Mouse (Mus musculus) limb, embryonic 13.5 days (tissue): Measurements from ENCODE around the gene Ap1s3. TPM values are rescaled to one million over a fixed set of nuclear protein-coding genes. Genes with fewer than 3 reads are reported as not detected.
A peak's percentile ranks its signal among the peaks of the same experiment; 100 is the strongest.

Experiments
- ATAC-seq: fragments of 200-750 bp; cut with Nextera tagmentation; 2 replicates; pipeline ENCODE4 v1.8.0; 2017; ENCODE audit warnings: low read depth, moderate number of reproducible peaks, moderate TSS enrichment; ENCODE audit not compliant: low FRiP score
- H3K27ac ChIP-seq: fragments of 300-500 bp; sonication (generic); 2 replicates; pipeline ENCODE4 v1.5.1; 2015; ENCODE audit warnings: inconsistent platforms, mild to moderate bottlenecking, moderate library complexity
- H3K27me3 ChIP-seq: fragments of 300-500 bp; sonication (generic); 2 replicates; pipeline ENCODE4 v1.6.1; 2015; ENCODE audit warnings: mild to moderate bottlenecking, inconsistent platforms
- H3K36me3 ChIP-seq: fragments of 300-500 bp; sonication (generic); 2 replicates; pipeline ENCODE4 v1.6.1; 2015; ENCODE audit warnings: inconsistent platforms, mild to moderate bottlenecking, moderate library complexity
- H3K4me1 ChIP-seq: fragments of 300-500 bp; sonication (generic); 2 replicates; pipeline ENCODE4 v1.6.1; 2015; ENCODE audit warnings: inconsistent platforms
- H3K4me2 ChIP-seq: fragments of 300-500 bp; sonication (generic); replicated peaks from 2 replicates; pipeline ENCODE4 v1.6.1; 2015; ENCODE audit warnings: inconsistent platforms, mild to moderate bottlenecking, moderate library complexity
- H3K4me3 ChIP-seq: fragments of 300-500 bp; sonication (generic); 2 replicates; pipeline ENCODE4 v1.5.1; 2015; ENCODE audit warnings: moderate library complexity, mild to moderate bottlenecking, inconsistent platforms
- H3K9ac ChIP-seq: fragments of 300-500 bp; sonication (generic); 2 replicates; pipeline ENCODE4 v1.6.1; 2015; ENCODE audit warnings: mild to moderate bottlenecking, inconsistent platforms
- H3K9me3 ChIP-seq: fragments of 300-500 bp; sonication (generic); 2 replicates; pipeline ENCODE4 v1.6.1; 2016; ENCODE audit warnings: inconsistent platforms
- WGBS: fragments of 180-500 bp; shearing (Covaris S2); methylation state at CpG from one replicate; pipeline ENCODE4 v1.1.7; 2015; 5-methylcytosine and 5-hydroxymethylcytosine counted together
- polyA plus RNA-seq: library from polyadenylated mRNA; unstranded; fragments of >200 nt; fragmentation: Nextera tagmentation; extraction: Ambion mirVana; gene quantifications from 2 replicates; pipeline ENCODE4 v1.2.1, GENCODE M21; 2015

The Ap1s3 gene
- 0.50 and 0.51 TPM in 2 replicates for polyA plus RNA-seq

DNA sequence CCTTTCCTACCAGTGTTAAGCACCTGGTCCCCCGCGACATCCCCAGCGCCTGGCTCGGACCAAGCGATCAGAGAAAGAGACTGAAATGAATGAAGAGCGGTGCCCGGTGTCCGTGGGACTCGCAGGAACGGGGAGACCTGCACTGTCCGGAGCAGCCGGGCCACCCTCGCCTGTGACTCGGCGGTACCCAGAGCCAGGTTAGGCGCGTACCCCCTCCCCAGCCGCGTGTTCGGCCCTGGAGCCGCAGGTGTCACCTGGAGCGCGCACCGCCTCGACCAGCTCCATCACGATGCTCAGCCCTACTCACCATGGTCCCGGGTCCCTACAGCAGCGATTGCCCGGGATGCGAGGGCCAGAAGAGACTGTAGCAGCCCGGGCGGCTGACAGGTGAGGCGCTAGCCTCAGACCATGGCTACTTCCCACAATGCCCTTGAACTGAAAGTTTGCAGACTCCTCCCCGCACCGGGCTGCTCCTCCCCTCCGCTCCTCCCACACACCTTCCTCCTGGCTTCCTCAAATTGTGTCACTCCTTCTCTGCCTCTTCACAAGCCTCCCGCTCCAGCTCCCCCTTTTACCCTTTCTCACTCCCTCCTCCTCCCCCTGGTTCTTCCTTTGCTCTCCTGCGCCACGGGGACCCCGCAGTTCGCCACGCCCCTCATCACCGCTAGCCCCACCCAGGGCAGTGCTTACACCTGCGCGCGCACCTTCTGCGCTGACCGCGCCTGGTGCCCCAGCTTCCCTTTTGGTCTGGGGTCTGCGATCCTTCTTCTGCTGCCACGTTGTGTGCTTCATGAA is at the start of gene Ap1s3:
Ap1s3 (minus strand) TSS at position 430 of the 795 bp plus-strand sequence.
- peak; percentile 90 for ATAC-seq
- H3K27me3 ChIP-seq, result peaks cover 22% of the 10 kb centered on the region
- peak within 1 kb of the TSS; percentile 73 for H3K9ac ChIP-seq
- WGBS, result 0% methylated on average over 51 of the region's 51 CpGs
- H3K4me2 ChIP-seq, result peak within 1 kb of the TSS; percentile 98
- H3K9me3 ChIP-seq, result no peaks in the 10 kb centered on the region
- H3K36me3 ChIP-seq, result no peaks in the 10 kb centered on the region
- H3K4me3 ChIP-seq, result peak within 1 kb of the TSS; percentile 71
- H3K4me1 ChIP-seq, result peaks cover 2% of the 10 kb centered on the region; the same call in 1 of the 2 replicates
- no peak within 1 kb of the TSS for H3K27ac ChIP-seq

DNA sequence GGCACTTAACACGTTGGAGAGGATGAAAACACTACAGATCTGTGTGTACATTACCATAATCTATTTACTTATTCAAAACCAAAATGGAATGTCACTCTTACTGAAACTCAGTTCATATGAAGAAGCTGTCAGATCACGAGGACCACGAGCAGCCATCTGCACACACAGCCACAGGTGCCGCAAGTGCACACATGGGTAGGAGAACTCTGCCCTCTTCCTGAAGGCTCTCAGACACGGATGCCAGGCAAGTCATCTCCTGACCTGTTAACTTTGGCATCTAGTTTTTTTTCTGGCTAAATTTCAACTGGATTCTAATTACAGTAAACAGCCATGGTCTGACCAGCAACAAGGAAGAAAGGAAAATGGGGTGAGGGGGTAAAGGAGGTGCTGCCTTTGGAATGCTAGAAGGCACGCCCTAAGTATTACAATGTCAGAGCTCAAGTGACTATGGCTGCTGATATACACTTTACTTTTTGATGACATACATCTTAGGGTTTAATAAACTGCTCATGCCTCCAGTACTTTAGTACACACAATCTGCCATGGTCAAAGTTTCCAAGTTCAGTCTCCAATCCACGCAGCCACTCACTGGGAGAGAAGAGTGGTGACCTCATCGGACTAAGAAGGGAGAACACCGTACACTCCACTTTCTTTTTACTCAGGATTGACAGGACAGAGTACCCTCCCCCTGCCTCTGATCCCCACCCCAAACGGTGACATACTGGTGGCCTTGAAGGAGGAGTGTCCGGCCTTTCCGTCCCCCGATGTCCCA is 42.6 kb upstream of the Ap1s3 start:
- H3K36me3 ChIP-seq, result peaks cover 10% of the 10 kb centered on the region
- no peak for ATAC-seq
- no peaks in the 10 kb centered on the region for H3K27me3 ChIP-seq
- H3K9me3 ChIP-seq, result no peaks in the 10 kb centered on the region
- no peak overlapping the region for H3K4me2 ChIP-seq
- WGBS, result 90% methylated on average over 13 of the region's 13 CpGs
- no peak overlapping the region for H3K9ac ChIP-seq
- no peak overlapping the region for H3K27ac ChIP-seq
- no peak overlapping the region for H3K4me3 ChIP-seq
- peaks cover 12% of the 10 kb centered on the region for H3K4me1 ChIP-seq

DNA sequence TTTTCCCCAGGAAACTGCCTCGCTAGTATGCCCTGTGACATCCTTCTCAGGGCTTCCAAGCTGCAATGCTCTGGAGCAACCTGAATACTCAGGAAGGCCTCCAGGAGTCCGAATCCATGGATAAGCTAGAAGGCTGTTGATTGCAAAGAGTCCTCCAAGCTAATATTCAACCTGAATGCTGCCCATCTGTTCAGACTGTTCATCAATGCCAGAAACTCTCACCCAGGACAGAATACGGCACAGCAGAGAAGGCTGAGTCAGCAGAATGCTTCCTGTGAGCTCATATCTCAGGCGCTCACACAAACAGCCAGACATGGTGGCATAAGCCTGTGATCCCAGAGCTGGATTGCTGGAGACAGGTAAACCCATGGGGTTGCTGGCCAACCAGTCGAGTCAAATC is 41.3 kb upstream of the Ap1s3 start:
- Histone ChIP-seq H3K9me3 (no peaks in the 10 kb centered on the region), H3K4me2 (no peak overlapping the region), H3K4me1 (peaks cover 12% of the 10 kb centered on the region), H3K27me3 (no peaks in the 10 kb centered on the region), H3K27ac (no peak overlapping the region), H3K9ac (no peak overlapping the region), H3K4me3 (no peak overlapping the region), H3K36me3 (peaks cover 10% of the 10 kb centered on the region)
- WGBS, result 83% methylated on average over 5 of the region's 5 CpGs
- no peak for ATAC-seq

DNA sequence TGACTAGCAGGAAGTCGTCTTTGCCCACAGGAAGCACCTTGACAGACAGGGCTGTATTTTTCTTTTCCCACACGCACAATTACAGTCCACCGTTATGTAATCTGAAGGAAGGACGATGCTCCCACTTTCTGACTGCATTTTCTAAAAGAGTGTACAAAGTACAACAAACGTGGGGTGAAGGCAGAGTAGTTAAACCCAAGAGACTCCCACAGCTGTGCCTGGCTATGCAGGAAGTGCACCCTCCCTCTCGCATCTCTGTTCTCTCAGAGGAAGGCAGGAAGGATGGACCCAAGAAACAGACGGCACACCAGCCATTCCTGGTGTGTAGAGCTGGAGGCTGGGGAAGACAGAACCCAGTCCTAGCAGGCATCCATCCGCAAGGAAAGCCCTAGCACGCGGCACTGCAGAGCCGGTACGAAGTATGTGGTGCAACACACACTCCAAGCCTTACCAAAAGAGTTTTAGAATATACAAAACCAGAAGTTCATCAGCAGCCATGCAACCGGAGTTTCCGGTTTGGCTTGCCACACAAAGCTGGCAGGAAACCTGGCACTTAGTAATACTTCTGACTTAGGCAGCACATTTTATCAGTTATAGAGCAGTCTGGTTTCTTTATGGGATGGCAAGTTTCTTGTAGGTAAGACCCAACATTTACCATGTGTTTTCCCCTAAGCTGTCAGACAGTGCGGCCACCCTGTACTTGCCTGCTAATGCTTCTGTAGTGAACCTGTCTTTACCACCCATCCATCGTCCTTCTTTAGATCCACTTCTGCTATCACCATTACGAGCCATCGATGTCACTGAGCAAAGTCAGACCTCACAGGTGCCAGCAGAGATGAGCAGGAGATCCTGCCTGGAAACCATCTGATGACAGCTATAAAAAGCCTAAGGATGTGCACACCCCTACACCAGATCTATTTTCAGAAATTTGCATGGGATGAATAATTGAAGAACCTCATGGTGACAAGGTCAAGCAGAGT is 39.7 kb upstream of the Ap1s3 start:
- 77% methylated on average over 18 of the region's 18 CpGs for WGBS
- no peak overlapping the region for H3K27ac ChIP-seq
- ATAC-seq, result no peak

DNA sequence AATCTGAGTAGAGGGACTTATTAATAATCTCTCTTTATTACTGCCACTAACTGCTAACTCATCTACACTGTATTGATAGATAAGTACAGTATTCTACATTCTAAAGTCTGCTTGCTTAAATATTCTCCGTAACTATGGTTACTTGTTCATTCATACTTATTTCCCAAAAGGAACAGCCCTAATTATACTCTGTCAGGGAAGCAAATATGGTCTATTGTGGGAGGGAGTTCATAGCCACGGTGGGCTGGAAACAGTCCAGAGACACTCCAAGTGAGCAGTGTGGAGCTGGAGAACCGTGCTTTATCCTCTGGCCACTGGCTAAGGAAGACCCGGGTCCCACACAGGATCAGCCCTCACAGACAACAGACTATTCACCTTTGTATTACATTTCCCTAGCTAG is 38.9 kb upstream of the Ap1s3 start:
- Histone ChIP-seq H3K27me3 (no peaks in the 10 kb centered on the region), H3K4me2 (no peak overlapping the region), H3K27ac (no peak overlapping the region), H3K36me3 (peaks cover 20% of the 10 kb centered on the region), H3K9me3 (no peaks in the 10 kb centered on the region), H3K4me3 (no peak overlapping the region), H3K9ac (no peak overlapping the region), H3K4me1 (peaks cover 12% of the 10 kb centered on the region)
- ATAC-seq, result no peak
- WGBS, result 62% methylated on average over 4 of the region's 4 CpGs

More for the DNA sequence above, 39.7 kb upstream of the Ap1s3 start:
- no peaks in the 10 kb centered on the region for H3K27me3 ChIP-seq
- no peak overlapping the region for H3K4me3 ChIP-seq
- H3K36me3 ChIP-seq, result peaks cover 13% of the 10 kb centered on the region
- no peak overlapping the region for H3K9ac ChIP-seq
- peaks cover 12% of the 10 kb centered on the region for H3K4me1 ChIP-seq
- no peak overlapping the region for H3K4me2 ChIP-seq
- no peaks in the 10 kb centered on the region for H3K9me3 ChIP-seq

DNA sequence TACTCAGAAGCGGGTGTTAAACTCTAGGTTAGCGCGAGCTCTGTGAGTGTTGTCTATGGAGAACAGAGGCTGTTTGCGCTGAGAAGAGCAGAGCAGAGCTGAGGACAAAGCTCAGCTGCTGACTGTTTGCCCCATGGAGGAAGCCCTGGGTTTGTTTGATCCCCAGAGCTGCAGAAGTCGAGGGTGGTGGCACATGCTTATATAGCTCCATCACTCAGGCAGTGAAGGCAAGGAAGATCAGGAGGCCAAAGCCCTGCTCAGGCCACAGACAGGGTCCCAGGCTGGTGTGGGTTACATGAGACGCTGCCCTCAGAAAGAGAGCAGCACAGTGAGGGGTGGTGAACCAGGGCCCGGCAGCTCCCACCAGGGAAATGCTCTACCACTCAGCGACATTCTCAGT is 38.4 kb upstream of the Ap1s3 start:
- Histone ChIP-seq H3K4me1 (peaks cover 12% of the 10 kb centered on the region), H3K36me3 (peaks cover 22% of the 10 kb centered on the region), H3K9ac (no peak overlapping the region), H3K9me3 (no peaks in the 10 kb centered on the region), H3K27me3 (no peaks in the 10 kb centered on the region), H3K4me3 (no peak overlapping the region), H3K4me2 (no peak overlapping the region), H3K27ac (no peak overlapping the region)
- no peak for ATAC-seq
- WGBS, result 84% methylated on average over 8 of the region's 8 CpGs

DNA sequence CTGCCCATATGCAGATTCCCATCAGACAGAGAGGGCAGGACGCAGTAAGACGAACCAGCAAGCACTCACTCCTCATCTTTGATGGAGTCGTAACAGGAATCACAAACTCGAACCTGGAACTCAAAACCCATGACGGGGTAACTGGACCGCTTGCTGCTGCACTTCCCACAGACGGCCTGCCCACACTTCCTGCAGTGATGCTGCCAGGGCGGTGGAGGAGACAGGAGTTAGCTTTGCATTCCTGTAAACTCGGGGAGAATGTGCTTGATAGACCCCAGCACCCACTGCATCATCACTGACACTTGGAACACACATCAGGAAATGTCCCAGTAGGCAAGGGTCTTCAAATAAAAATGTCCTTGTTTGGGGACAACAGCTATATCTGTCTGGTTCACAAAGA is 35.6 kb upstream of the Ap1s3 start:
- H3K9me3 ChIP-seq, result no peaks in the 10 kb centered on the region
- no peak overlapping the region for H3K27ac ChIP-seq
- no peak overlapping the region for H3K4me3 ChIP-seq
- peaks cover 12% of the 10 kb centered on the region for H3K4me1 ChIP-seq
- H3K27me3 ChIP-seq, result no peaks in the 10 kb centered on the region
- no peak overlapping the region for H3K9ac ChIP-seq
- ATAC-seq, result no peak
- 85% methylated on average over 9 of the region's 9 CpGs for WGBS
- no peak overlapping the region for H3K4me2 ChIP-seq
- peaks cover 25% of the 10 kb centered on the region for H3K36me3 ChIP-seq

DNA sequence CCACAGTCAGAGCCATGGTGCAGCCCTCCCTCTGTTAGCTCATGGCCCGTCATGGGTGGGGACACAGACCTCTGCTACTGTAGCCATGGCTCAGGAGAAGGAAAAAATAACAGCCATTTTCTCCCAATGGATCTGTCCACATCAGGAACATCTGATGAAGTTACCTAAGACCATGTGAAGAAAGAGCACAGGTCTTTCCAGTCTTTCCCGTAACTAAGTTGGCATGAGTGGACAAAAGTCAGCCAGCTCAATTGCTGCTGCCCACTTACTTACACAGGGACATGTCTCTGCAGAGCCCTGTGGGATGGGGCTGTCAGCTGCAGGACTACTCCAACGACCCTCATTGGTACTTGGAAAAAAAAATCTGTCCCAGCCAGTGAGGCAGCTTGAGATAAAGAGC is 34.9 kb upstream of the Ap1s3 start:
- 85% methylated on average over 3 of the region's 3 CpGs for whole genome bisulfite sequencing
- H3K4me2 ChIP-seq, result no peak overlapping the region

DNA sequence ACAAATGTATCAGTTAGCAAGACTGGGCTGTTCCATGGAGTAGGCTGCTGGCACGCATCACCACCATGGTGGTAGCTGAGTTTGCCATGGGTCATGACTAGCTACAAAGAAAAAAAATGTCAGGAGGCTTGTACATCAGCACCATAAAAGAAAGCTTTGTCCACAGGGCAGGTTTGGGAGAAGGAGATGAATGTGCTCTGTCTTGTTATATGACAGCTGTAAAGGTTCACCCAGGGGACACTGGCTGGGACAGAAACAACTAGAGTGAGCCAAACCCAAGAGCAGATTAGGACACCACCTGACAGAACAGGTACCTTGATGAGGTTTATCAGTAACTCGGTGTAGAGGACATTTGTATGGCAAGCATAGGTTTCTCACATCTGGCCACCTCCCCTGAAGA is 32.9 kb upstream of the Ap1s3 start:
- WGBS, result 93% methylated on average over 2 of the region's 2 CpGs
- no peak overlapping the region for H3K4me3 ChIP-seq
- no peaks in the 10 kb centered on the region for H3K27me3 ChIP-seq
- H3K36me3 ChIP-seq, result peaks cover 25% of the 10 kb centered on the region
- no peak overlapping the region for H3K4me2 ChIP-seq
- no peak overlapping the region for H3K27ac ChIP-seq
- H3K9ac ChIP-seq, result no peak overlapping the region
- H3K4me1 ChIP-seq, result no peaks in the 10 kb centered on the region
- no peak for ATAC-seq
- H3K9me3 ChIP-seq, result no peaks in the 10 kb centered on the region

More for the DNA sequence above, 34.9 kb upstream of the Ap1s3 start:
- Histone ChIP-seq H3K36me3 (peaks cover 25% of the 10 kb centered on the region), H3K27me3 (no peaks in the 10 kb centered on the region), H3K4me1 (peaks cover 11% of the 10 kb centered on the region), H3K9me3 (no peaks in the 10 kb centered on the region), H3K9ac (no peak overlapping the region), H3K4me3 (no peak overlapping the region), H3K27ac (no peak overlapping the region)
- ATAC-seq, result no peak

DNA sequence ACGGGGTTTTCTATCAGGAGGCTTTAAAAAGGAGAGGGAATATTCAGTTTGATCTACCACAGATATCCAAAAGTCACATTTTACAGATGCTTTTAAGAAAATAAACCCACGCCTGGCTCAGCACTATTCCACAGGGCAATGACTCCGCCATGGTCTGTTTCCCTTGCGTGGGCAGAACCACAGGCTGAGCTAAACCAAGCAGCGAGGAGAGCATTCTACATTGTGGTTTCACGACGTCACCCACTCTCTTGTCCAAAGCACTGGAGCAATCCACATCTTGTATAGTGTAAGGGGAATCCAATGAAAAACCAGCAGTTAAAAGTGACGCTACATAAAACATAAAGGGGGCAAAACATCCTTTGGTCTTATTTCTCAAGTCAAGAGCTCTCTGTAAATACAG is 31.7 kb upstream of the Ap1s3 start:
- Histone ChIP-seq H3K4me3 (no peak overlapping the region), H3K27me3 (no peaks in the 10 kb centered on the region), H3K4me2 (no peak overlapping the region), H3K27ac (no peak overlapping the region), H3K9me3 (no peaks in the 10 kb centered on the region), H3K9ac (no peak overlapping the region), H3K36me3 (peaks cover 25% of the 10 kb centered on the region), H3K4me1 (no peaks in the 10 kb centered on the region)
- no peak for ATAC-seq
- WGBS, result 88% methylated on average over 8 of the region's 8 CpGs

DNA sequence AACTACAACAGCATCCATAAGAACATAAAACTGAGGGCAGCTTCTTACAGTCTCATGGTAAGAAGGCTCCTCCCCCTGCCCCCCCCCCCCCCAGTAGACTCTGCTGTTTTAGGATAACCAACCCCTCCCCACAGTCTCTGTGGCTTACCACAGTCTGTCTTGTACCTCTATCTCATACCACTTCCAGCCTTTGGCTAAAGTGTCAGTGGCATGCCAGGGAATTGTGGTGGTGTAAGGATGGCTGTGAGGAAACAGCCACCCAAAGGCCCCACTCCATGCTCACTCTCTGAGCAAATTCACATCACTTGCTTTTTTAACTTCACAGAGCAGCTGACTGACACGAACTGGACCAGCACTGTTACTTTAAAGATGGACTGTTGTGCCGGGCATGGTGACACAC is 26.7 kb upstream of the Ap1s3 start:
- Histone ChIP-seq H3K9me3 (no peaks in the 10 kb centered on the region), H3K36me3 (no peaks in the 10 kb centered on the region), H3K27me3 (no peaks in the 10 kb centered on the region), H3K4me1 (peaks cover 13% of the 10 kb centered on the region; the same call in 1 of the 2 replicates), H3K27ac (no peak overlapping the region), H3K4me3 (no peak overlapping the region), H3K9ac (no peak overlapping the region), H3K4me2 (no peak overlapping the region)
- 94% methylated on average over 2 of the region's 2 CpGs for WGBS
- ATAC-seq, result no peak
